Mouse (Mus musculus) liver, embryonic 14.5 days (tissue): ENCODE measurements around the gene Anks1b.

Experiments
- CTCF ChIP-seq: IDR thresholded peaks from 2 replicates; pipeline ENCODE4 v1.5.1; 2016; ENCODE audit warnings: antibody characterized with exemption, low read depth, control low read depth
- EP300 ChIP-seq: IDR thresholded peaks from 2 replicates; pipeline ENCODE4 v1.6.1; 2016; ENCODE audit warnings: antibody characterized with exemption, low read depth

DNA sequence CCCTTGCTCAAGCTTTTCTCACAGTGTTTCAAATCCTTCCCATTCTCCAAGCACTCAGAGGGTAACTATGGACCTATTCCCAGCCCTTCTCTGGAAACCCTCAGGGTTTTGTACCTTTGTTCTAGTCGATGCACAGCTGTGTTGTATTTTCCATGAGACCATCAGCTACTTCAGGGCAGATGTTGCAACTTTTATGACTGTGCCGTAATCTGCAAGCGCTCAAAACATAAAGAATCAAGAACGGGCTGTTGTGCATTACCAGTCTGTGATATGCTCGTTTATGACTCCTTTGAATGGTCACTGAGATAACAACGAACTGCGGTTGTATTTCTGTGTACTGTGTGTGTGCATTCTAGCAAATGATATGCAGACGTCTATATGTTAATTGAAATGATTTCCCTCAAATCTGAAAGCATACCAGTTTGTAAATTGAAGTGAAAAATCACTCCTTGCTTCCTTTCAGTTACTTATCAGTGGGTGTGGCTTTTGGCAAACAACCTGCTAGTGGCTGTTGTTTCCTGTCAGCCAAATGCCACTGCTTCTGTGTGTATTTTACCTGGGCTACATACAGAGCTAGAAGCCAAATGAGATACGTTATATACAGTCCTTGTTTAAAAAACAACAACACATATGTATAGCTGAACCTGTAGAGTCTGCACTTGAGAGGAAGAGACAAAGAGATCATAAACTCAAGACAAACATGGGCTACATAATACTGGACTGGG, 966.5 kb downstream of the Anks1b start:
- TF ChIP-seq CTCF (no peak), EP300 (no peak)
